Mouse (Mus musculus) E14TG2a.4 (cell line): Measurements from ENCODE around the gene Fam166a.

ENCODE experiments used
- H3K27me3 ChIP-seq: 2 replicates; pipeline ENCODE4 v1.6.1; 2014; ENCODE audit warnings: low read length, control low read depth; ENCODE audit not compliant: insufficient read depth
- H3K36me3 ChIP-seq: 2 replicates; pipeline ENCODE4 v1.6.1; 2014; ENCODE audit warnings: low read length, control low read depth; ENCODE audit not compliant: insufficient read depth
- H3K4me1 ChIP-seq: replicated peaks from 2 replicates; pipeline ENCODE4 v1.6.1; 2014; ENCODE audit warnings: low read depth, low read length, control low read depth
- H3K4me3 ChIP-seq: replicated peaks from 2 replicates; pipeline ENCODE4 v1.5.1; 2014; ENCODE audit warnings: mild to moderate bottlenecking, low read length
- H3K9me3 ChIP-seq: 2 replicates; pipeline ENCODE4 v1.6.1; 2014; ENCODE audit warnings: low read length, control low read depth
- CTCF ChIP-seq: conservative IDR thresholded peaks from 2 replicates; pipeline ENCODE4 v1.5.1; 2014; ENCODE audit warnings: low read length
- NANOG ChIP-seq: IDR thresholded peaks from 2 replicates; pipeline ENCODE4 v1.6.1; 2014; ENCODE audit warnings: borderline replicate concordance, low read length, mixed read lengths
- POU5F1 ChIP-seq: IDR thresholded peaks from 2 replicates; pipeline ENCODE4 v1.6.1; 2014; ENCODE audit warnings: low read length, borderline replicate concordance

Fam166a gene

DNA sequence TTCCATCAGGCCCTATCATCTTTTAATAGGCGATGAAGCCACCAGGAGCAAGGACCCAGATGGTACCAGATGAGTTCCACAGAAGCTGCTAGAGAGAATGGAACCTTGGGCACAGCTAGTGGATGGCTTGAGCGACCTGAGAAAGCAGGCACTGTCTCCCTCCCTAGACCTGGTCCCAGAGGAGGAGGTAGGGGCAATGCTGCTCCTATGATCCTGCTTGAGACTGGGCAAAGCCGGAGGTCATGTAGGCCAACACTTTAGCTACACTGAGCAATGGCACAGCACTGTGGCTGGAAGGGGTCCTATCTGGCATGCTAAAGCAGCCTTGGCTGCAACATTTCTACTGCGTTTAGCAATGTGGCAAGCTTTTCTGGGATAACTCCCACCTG lies 42.9 kb upstream of the Fam166a start:
- H3K4me3 ChIP-seq = no peak overlapping the region
- peaks cover 94% of the 10 kb centered on the region for H3K27me3 ChIP-seq
- TF ChIP-seq CTCF = no peak
- no peak for TF ChIP-seq NANOG
- no peak for TF ChIP-seq POU5F1
- peaks cover 47% of the 10 kb centered on the region for H3K4me1 ChIP-seq
- H3K9me3 ChIP-seq = no peaks in the 10 kb centered on the region
- H3K36me3 ChIP-seq = no peaks in the 10 kb centered on the region

- Histone ChIP-seq H3K9me3 (no peaks in the 10 kb centered on the region), H3K4me3 (no peak overlapping the region), H3K4me1 (peaks cover 47% of the 10 kb centered on the region), H3K36me3 (no peaks in the 10 kb centered on the region), H3K27me3 (peaks cover 93% of the 10 kb centered on the region)
- TF ChIP-seq POU5F1 (no peak), NANOG (no peak), CTCF (no peak)
Measured at GRCm38 (mm10) chr2:25176573-25176972, 42.0 kb upstream of the Fam166a start.

DNA sequence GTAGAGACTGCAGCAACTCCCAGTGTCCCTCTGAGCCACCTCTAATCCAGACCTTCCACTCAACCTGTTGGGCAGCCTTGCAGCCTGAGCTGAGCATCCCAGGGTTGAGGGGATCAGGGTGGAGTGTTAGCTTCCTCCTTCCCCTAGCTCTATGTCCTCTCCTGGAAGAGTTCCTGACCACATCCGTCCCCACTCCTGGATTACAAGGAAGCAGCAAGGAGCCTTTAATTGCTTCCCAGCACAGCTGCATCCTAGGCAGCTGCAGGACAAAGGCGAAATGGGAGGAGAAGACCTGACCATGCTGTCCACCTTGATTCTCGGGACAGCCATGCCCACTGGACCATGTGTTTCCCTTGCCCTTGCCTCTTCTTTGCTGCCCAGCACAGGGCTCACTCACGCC lies 41.5 kb upstream of the Fam166a start:
- Histone ChIP-seq H3K27me3 (peaks cover 93% of the 10 kb centered on the region), H3K4me3 (0 out of 2 replicates have a peak overlapping the region, but pooled peaks have one; percentile 10), H3K4me1 (peaks cover 48% of the 10 kb centered on the region), H3K36me3 (no peaks in the 10 kb centered on the region), H3K9me3 (no peaks in the 10 kb centered on the region)
- no peak for TF ChIP-seq CTCF
- TF ChIP-seq POU5F1 = no peak
- TF ChIP-seq NANOG = no peak

DNA sequence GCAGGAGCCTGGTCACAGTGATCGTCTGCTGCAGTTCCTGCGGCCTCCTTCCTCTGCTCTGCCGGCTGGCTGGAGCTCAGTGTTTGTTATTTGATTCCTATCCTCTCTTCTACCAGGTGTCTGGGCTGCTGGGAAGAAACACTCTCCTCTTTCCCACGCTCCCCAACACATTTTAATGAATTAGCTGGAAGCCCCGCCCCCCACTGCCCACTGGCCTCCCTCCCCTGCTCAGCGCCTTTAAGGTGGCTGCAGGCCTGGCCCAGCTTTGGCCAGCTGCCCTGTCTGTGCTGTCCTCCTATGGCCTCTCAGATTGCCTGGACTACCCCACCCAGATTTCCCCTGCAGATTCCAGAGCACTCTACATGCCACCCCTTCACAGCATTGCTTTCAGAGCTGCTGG lies 40.9 kb upstream of the Fam166a start:
- TF ChIP-seq CTCF (no peak), POU5F1 (no peak), NANOG (no peak)
- Histone ChIP-seq H3K4me3 (0 out of 2 replicates have a peak overlapping the region, but pooled peaks have one; percentile 10), H3K4me1 (peaks cover 50% of the 10 kb centered on the region), H3K9me3 (no peaks in the 10 kb centered on the region), H3K27me3 (peaks cover 93% of the 10 kb centered on the region), H3K36me3 (no peaks in the 10 kb centered on the region)

DNA sequence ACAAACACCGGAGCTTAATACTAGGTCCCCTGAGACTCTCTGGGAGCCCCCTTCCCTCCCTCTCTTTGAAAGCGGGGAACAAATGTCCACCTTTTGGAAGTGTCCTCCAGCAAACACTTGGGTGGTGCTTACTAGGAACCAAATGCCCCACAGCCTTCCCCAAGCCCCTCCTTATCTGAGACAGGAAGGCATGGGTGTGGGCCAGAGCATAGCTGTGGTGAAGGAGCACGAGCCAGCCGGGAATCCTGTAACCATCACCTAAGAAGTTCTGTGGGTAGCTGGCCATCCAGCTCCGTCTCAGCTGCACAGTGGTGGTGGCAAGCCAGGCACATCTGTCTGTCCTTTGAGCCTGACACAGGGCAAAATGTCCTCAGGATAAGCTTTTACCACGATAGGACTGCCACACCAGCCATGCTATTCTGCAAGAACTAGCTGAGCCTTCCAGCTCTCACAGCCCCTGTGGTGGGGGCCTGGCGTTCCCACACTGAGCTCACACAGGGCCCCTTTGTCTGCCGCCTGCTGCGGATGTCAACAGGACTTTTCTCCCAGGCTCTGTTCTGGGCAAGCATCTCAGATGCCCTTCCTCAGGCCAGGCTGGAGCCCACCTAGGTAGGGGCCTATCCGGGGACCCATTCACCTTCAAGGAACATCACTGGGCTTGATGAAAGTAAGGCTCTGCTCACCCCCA lies 40.1 kb upstream of the Fam166a start:
- no peak overlapping the region for H3K4me3 ChIP-seq
- H3K4me1 ChIP-seq = peaks cover 48% of the 10 kb centered on the region
- TF ChIP-seq POU5F1 = no peak
- no peak for TF ChIP-seq CTCF
- no peak for TF ChIP-seq NANOG
- no peaks in the 10 kb centered on the region for H3K9me3 ChIP-seq
- peaks cover 93% of the 10 kb centered on the region for H3K27me3 ChIP-seq
- H3K36me3 ChIP-seq = no peaks in the 10 kb centered on the region

DNA sequence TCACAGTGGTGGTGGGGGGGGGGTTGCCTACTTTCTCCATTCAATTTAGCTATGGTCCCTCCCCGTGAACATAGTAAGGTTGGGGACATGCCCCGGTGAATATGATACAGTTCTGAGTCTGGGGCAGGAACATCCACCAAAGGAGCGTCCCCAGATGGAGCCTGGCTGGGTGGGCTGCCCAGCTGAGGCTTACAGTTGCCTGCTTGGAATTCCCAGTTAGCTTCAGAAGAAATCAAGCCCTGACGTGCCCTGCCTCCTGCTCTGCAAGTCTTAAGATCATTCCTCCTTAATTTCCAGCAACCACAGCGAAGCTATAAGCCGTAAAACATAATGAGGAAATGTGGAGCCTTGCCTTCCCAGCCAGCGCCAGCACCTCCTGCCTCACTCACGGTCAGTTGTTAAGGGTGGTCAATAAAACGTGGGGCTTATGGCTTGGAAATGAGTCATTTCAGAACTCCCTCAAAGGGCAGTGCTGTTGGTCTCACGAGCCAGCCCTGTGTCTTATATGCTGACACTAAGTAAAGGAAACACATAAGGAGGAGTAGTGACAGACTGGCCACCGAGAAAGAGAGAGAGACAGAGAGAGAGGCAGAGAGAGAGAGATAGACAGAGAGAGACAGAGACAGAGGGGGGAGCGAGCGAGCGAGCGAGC lies 38.9 kb upstream of the Fam166a start:
- Histone ChIP-seq H3K27me3 (peaks cover 93% of the 10 kb centered on the region), H3K36me3 (no peaks in the 10 kb centered on the region), H3K4me3 (peak overlapping the region; percentile 86; the same call in 1 of the 2 replicates), H3K9me3 (no peaks in the 10 kb centered on the region), H3K4me1 (peaks cover 54% of the 10 kb centered on the region)
- TF ChIP-seq POU5F1 (no peak), CTCF (no peak), NANOG (no peak)

- Histone ChIP-seq H3K36me3 (no peaks in the 10 kb centered on the region), H3K9me3 (no peaks in the 10 kb centered on the region), H3K4me1 (peaks cover 57% of the 10 kb centered on the region), H3K4me3 (peak within 1 kb of the TSS; percentile 86), H3K27me3 (peaks cover 93% of the 10 kb centered on the region)
- TF ChIP-seq POU5F1 (peak; percentile 96), CTCF (no peak), NANOG (no peak)
Measured at GRCm38 (mm10) chr2:25180478-25180903, 38.1 kb upstream of the Fam166a start, which contains the start of gene Nrarp. TSS of gene Nrarp (plus strand) at chr2:25180758.

- Histone ChIP-seq H3K4me3 (peak overlapping the region; percentile 86), H3K9me3 (no peaks in the 10 kb centered on the region), H3K27me3 (peaks cover 93% of the 10 kb centered on the region), H3K4me1 (peaks cover 59% of the 10 kb centered on the region), H3K36me3 (no peaks in the 10 kb centered on the region)
- TF ChIP-seq POU5F1 = no peak
- TF ChIP-seq CTCF = no peak
- no peak for TF ChIP-seq NANOG
Measured at GRCm38 (mm10) chr2:25180973-25181890, 37.3 kb upstream of the Fam166a start.
